Mouse (Mus musculus) liver, postnatal 0 days (tissue): ENCODE measurements around the gene Nanog. TPM values are rescaled to one million over a fixed set of nuclear protein-coding genes. Genes with fewer than 3 reads are reported as not detected.

Experiments used
- ATAC-seq: fragments of 200-750 bp; cut with Nextera tagmentation; 2 replicates; pipeline ENCODE4 v1.8.0; 2017; ENCODE audit warnings: mild to moderate bottlenecking, moderate library complexity
- DNase-seq: peaks from one replicate; pipeline ENCODE4 v3.0.0-alpha.2; 2016
- H3K27ac ChIP-seq: fragments of 300-500 bp; sonication (generic); 2 replicates; pipeline ENCODE4 v1.5.1; 2014; ENCODE audit warnings: antibody characterized with exemption, moderate library complexity, mild to moderate bottlenecking, low read depth
- H3K27me3 ChIP-seq: fragments of 300-500 bp; sonication (generic); 2 replicates; pipeline ENCODE4 v1.6.1; 2014; ENCODE audit warnings: low read length, control low read depth, mixed read lengths; ENCODE audit not compliant: insufficient read depth
- H3K36me3 ChIP-seq: fragments of 300-500 bp; sonication (generic); replicated peaks from 2 replicates; pipeline ENCODE4 v1.6.1; 2014; ENCODE audit warnings: mild to moderate bottlenecking, control low read depth, low read length, moderate library complexity, mixed read lengths; ENCODE audit not compliant: insufficient read depth
- H3K4me1 ChIP-seq: fragments of 300-500 bp; sonication (generic); 2 replicates; pipeline ENCODE4 v1.6.1; 2014; ENCODE audit warnings: antibody characterized with exemption, mild to moderate bottlenecking, control low read depth; ENCODE audit not compliant: insufficient read depth
- H3K4me2 ChIP-seq: fragments of 300-500 bp; sonication (generic); 2 replicates; pipeline ENCODE4 v1.6.1; 2014; ENCODE audit warnings: low read depth, mild to moderate bottlenecking, low read length, moderate library complexity, mixed read lengths
- H3K4me3 ChIP-seq: fragments of 300-500 bp; sonication (generic); 2 replicates; pipeline ENCODE4 v1.5.1; 2014; ENCODE audit warnings: low read depth, low read length
- H3K9ac ChIP-seq: fragments of 300-500 bp; sonication (generic); replicated peaks from 2 replicates; pipeline ENCODE4 v1.6.1; 2014; ENCODE audit warnings: mild to moderate bottlenecking, moderate library complexity
- H3K9me3 ChIP-seq: fragments of 300-500 bp; sonication (generic); 2 replicates; pipeline ENCODE4 v1.6.1; 2016; ENCODE audit warnings: mild to moderate bottlenecking, control low read depth, low read length, mixed read lengths
- CTCF ChIP-seq: sonication (generic); IDR thresholded peaks from 2 replicates; pipeline ENCODE4 v1.5.1; 2016; ENCODE audit warnings: antibody characterized with exemption, low read depth
- EP300 ChIP-seq: IDR thresholded peaks from 2 replicates; pipeline ENCODE4 v1.6.1; 2016; ENCODE audit warnings: antibody characterized with exemption, low read depth, mild to moderate bottlenecking
- WGBS: fragments of 180-500 bp; shearing (Covaris S2); extraction: QIAGEN DNeasy Blood & Tissue Kit; methylation state at CpG from one replicate; pipeline ENCODE4 v1.1.7; 2014; ENCODE audit not compliant: insufficient replicate concordance; 5-methylcytosine and 5-hydroxymethylcytosine counted together
- polyA plus RNA-seq: library from polyadenylated mRNA; unstranded; fragments of >200 nt; fragmentation: Nextera tagmentation; extraction: Ambion mirVana; gene quantifications from 2 replicates; pipeline ENCODE4 v1.2.1, GENCODE M21; 2015

The Nanog gene
- polyA plus RNA-seq, 1 experiment from 2014 or later = not detected

DNA sequence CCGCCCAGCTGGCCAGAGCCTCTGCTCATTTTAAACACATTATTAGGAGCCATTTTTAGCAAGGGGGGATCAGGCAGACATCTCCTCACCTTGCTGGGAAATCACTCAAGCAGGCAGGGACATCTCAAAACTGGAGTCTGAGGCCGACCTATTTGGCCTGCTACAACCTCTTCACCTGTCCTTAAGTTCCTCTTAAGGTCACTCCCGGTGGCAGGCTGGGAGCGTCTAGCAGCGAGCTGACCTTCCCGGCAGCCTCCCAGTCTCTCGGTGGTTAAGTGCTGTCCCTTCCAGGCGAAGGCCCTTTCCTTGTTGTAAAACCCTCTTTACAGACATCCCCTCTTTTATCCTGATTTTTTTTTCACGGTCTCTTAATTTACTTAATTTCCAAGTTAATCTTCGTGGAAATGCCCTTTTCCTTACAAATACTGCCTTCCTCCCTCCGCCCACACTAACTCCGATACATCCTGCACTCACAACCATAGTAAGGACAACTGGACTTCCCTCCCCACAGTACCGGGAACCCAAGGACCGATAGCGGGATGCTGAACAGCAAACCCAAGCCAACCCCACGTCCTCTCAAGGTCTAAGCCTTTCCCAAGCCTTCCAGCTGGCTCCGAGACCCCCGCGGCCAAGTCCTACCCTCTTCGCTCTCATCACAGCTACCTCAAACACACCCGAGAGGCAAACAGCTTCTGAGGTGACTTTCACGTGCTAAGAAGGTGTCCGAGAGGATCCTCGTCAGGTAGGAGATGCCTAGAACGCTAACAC, 34.4 kb downstream of the Nanog start:
- no peaks in the 10 kb centered on the region for H3K9me3 ChIP-seq
- H3K36me3 ChIP-seq = no peaks in the 10 kb centered on the region
- ATAC-seq (0 out of 2 replicates have a peak, but pooled peaks have one; percentile 7), DNase-seq (no peak)
- H3K27ac ChIP-seq = 0 out of 2 replicates have a peak overlapping the region, but pooled peaks have one; percentile 16
- peaks cover 20% of the 10 kb centered on the region for H3K27me3 ChIP-seq
- peak overlapping the region; percentile 74 for H3K4me2 ChIP-seq
- no peak for TF ChIP-seq EP300
- TF ChIP-seq CTCF = no peak
- H3K4me3 ChIP-seq = peak overlapping the region; percentile 44
- H3K4me1 ChIP-seq = peaks cover 9% of the 10 kb centered on the region; the same call in 1 of the 2 replicates
- peak overlapping the region; percentile 54 for H3K9ac ChIP-seq
- WGBS = 5% methylated on average over 25 of the region's 25 CpGs

GRCm38 (mm10) chr6:122742228-122742899, 35.1 kb downstream of the Nanog start:
- DNase-seq (peak; percentile 43), ATAC-seq (peak; percentile 67)
- no peak for TF ChIP-seq CTCF
- TF ChIP-seq EP300 = no peak
- H3K27me3 ChIP-seq = peaks cover 20% of the 10 kb centered on the region
- under 1% methylated on average over 23 of the region's 23 CpGs for WGBS
- no peaks in the 10 kb centered on the region for H3K9me3 ChIP-seq
- no peaks in the 10 kb centered on the region for H3K36me3 ChIP-seq
- peak overlapping the region; percentile 54 for H3K9ac ChIP-seq
- H3K4me1 ChIP-seq = peaks cover 9% of the 10 kb centered on the region; the same call in 1 of the 2 replicates
- H3K4me3 ChIP-seq = peak overlapping the region; percentile 44
- no peak overlapping the region for H3K27ac ChIP-seq
- H3K4me2 ChIP-seq = peak overlapping the region; percentile 74

DNA sequence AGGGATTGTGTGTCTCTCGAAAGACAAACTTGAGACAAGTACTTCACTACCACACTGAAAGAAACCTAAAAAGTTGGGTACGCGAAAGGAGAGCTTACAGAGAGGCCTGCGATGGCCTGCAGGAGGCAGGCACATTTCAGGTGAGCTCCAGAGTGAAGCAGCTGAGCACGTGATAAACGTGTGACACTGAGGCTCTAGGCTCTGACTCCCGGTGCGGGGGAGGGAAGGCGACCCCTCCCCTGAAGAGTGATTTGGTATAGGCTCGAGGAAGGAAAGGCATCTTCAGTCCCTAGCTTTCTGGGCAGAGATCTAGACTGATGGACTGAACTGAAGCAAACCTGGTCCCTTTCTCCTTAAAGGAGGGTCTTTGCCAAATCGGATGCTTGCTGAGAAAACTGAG, 36.1 kb downstream of the Nanog start:
- no peak overlapping the region for H3K27ac ChIP-seq
- DNase-seq (no peak), ATAC-seq (no peak)
- peaks cover 20% of the 10 kb centered on the region for H3K27me3 ChIP-seq
- H3K9ac ChIP-seq = no peak overlapping the region
- peaks cover 9% of the 10 kb centered on the region; the same call in 1 of the 2 replicates for H3K4me1 ChIP-seq
- no peaks in the 10 kb centered on the region for H3K36me3 ChIP-seq
- no peak overlapping the region for H3K4me3 ChIP-seq
- peak; percentile 18; the same call in 1 of the 2 replicates for TF ChIP-seq CTCF
- no peak for TF ChIP-seq EP300
- 31% methylated on average over 11 of the region's 11 CpGs for WGBS
- H3K9me3 ChIP-seq = no peaks in the 10 kb centered on the region
- no peak overlapping the region for H3K4me2 ChIP-seq

DNA sequence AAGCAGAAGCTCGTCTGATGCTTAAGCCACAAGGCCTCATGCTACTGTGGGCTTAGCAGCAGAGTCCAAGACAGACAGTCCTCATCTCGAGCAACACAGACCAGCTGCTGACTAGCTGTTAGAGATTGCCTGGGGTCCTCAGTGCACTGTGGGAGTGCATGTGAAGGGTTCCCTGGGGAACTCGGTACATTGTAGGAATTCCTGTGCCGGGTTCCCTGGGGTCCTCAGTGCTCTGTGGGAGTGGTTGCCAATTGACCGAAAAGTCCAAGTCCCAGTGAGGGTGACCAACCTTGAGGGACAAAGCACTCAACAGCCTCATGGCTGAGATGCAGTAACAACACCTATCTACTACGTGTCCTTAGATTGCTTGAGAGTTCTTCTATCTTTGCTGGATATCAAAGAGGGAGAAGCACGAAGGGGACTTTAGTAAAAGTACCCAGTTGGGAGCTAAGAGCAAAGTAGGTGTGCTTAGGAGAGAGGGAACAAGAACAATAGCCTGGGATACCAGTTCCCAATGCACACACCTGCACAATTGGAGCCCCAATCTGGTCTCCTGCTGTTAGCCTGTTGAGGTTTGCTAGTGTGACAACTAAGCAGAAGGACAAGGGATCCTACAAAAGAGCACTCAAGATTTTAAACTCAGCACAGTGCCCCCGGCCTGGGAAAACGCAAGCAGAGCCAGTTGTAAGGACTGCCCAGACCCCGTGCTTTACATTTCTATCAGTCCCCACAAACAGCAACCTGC, 37.4 kb downstream of the Nanog start:
- no peak overlapping the region for H3K9ac ChIP-seq
- ATAC-seq (no peak), DNase-seq (no peak)
- no peaks in the 10 kb centered on the region for H3K9me3 ChIP-seq
- no peak overlapping the region for H3K4me2 ChIP-seq
- WGBS = 65% methylated on average over 10 of the region's 10 CpGs
- TF ChIP-seq EP300 (no peak), CTCF (no peak)
- H3K36me3 ChIP-seq = no peaks in the 10 kb centered on the region
- H3K27ac ChIP-seq = no peak overlapping the region
- H3K4me1 ChIP-seq = peaks cover 9% of the 10 kb centered on the region; the same call in 1 of the 2 replicates
- no peak overlapping the region for H3K4me3 ChIP-seq
- peaks cover 20% of the 10 kb centered on the region for H3K27me3 ChIP-seq

DNA sequence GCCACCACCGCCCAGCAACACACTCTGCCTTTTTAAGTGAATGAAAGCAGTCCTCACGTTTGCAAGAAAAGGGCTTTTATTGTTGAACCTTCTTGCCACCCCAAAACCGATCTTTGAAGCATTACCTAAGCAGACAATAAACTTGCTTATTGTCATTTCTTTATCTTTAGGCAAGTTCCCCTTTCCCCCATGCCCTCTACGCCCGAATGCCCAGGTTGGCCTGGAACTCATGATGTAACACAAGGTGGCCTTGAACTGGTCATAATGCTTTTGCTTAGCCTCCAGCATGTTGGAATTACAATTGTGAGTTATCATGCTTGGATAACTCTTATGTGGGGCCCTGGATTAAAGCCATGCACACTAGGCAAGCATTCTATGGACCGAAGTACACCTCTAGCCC, 43.3 kb downstream of the Nanog start:
- no peak overlapping the region for H3K4me3 ChIP-seq
- H3K4me2 ChIP-seq = no peak overlapping the region
- no peaks in the 10 kb centered on the region for H3K36me3 ChIP-seq
- DNase-seq (no peak), ATAC-seq (no peak)
- 62% methylated on average over 6 of the region's 6 CpGs for WGBS
- H3K4me1 ChIP-seq = no peaks in the 10 kb centered on the region
- H3K27me3 ChIP-seq = no peaks in the 10 kb centered on the region
- no peak overlapping the region for H3K9ac ChIP-seq
- no peak overlapping the region for H3K27ac ChIP-seq
- TF ChIP-seq CTCF (no peak), EP300 (no peak)
- H3K9me3 ChIP-seq = no peaks in the 10 kb centered on the region

DNA sequence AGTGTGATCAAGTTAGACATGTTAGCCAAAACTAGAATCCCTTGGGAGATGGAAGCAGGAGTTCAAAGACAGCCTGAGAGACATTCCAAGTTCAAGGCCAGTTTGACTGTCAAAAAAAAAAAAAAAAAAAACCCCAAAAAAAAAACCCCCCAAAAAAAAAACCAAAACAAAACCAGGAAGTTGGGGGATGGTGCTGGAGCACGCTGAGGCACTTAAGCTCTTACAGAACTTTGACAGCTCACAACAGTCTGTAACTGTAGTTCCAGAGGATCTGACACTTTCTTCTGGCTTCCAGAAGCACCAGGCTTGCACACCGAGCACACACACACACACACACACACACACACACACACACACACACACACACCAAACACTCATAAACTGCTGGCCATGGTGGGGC, 48.6 kb downstream of the Nanog start:
- H3K36me3 ChIP-seq = no peaks in the 10 kb centered on the region
- H3K27me3 ChIP-seq = no peaks in the 10 kb centered on the region
- TF ChIP-seq CTCF (no peak), EP300 (no peak)
- DNase-seq (no peak), ATAC-seq (no peak)
- no peak overlapping the region for H3K4me2 ChIP-seq
- no peaks in the 10 kb centered on the region for H3K9me3 ChIP-seq
- WGBS = 21% methylated on average over 2 of the region's 2 CpGs
- no peaks in the 10 kb centered on the region for H3K4me1 ChIP-seq
- no peak overlapping the region for H3K9ac ChIP-seq
- H3K27ac ChIP-seq = no peak overlapping the region
- no peak overlapping the region for H3K4me3 ChIP-seq
